Mouse (Mus musculus): ENCODE results near the gene Gm973. TPM values are rescaled to one million over a fixed set of nuclear protein-coding genes. Genes with fewer than 3 reads are reported as not detected.

Gm973 gene
- polyA plus RNA-seq, 1 experiment from 2014 or later: 1.4 TPM

DNA sequence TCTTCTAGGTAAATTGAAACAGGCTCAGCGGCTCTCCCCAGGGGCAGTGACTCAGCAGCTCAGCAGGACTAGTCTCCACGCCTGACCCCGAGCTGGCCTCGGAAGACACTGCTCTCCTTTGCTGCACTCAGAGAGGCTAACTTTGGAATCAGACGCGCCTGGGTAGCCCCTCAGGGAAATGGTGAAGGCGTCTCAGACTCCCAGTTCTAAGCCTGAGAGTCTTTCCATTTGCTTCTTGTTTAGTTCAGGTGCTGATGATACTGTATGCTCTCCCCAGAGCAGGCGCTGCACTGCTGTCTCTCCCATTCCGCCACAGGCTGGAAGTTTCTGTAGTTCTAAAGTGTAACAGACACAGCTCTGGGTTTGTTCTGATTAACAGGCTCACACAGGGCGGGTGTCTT lies 28.4 kb upstream of the Gm973 start:
- peaks cover 3% of the 10 kb centered on the region; the same call in 1 of the 2 replicates for H3K27me3 ChIP-seq (ENCODE audit: control insufficient read depth, insufficient read depth, low read length)
- H3K9ac ChIP-seq (ENCODE audit: low read depth, low read length): peak overlapping the region; percentile 40; the same call in 1 of the 2 replicates
- 9% methylated on average over 10 of the region's 10 CpGs for WGBS
- H3K36me3 ChIP-seq (ENCODE audit: control insufficient read depth, insufficient read depth, low read length): peaks cover 21% of the 10 kb centered on the region
- peak overlapping the region; percentile 87 for H3K4me3 ChIP-seq (ENCODE audit: low read length)
- peaks cover 18% of the 10 kb centered on the region for H3K4me1 ChIP-seq (ENCODE audit: control insufficient read depth, insufficient read depth, low read length)
- ATAC-seq (ENCODE audit: low FRiP score, low TSS enrichment): no peak
- H3K27ac ChIP-seq (ENCODE audit: low read depth, low read length): peak overlapping the region; percentile 24; the same call in 1 of the 2 replicates
- no peaks in the 10 kb centered on the region for H3K9me3 ChIP-seq (ENCODE audit: control insufficient read depth, low read length)
- H3K4me2 ChIP-seq (replicated peaks; ENCODE audit: low read depth, low read length): peak overlapping the region; percentile 34

DNA sequence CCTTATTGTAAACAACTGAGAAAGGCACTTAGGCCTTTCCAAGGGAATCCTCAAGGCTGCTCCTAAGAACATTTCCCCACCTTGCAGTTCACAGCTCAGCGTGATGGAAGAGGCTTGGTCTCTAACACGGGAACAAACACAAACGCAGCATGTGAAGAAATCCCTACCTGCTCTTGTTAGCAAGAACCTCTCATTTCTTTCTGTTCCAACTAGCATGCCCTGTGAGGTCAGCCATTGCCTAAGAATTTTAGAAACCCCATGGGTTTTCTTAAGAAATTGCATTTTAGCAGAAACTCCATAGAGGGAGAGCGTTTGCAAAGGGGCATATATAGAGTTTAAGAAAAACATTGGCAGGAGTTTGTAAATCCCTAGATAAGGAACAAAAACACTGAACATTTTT lies 27.6 kb upstream of the Gm973 start:
- no peaks in the 10 kb centered on the region for H3K27me3 ChIP-seq (ENCODE audit: control insufficient read depth, insufficient read depth, low read length)
- 38% methylated on average over 4 of the region's 4 CpGs for WGBS
- H3K4me3 ChIP-seq (ENCODE audit: low read length): no peak overlapping the region
- peaks cover 18% of the 10 kb centered on the region for H3K4me1 ChIP-seq (ENCODE audit: control insufficient read depth, insufficient read depth, low read length)
- no peak overlapping the region for H3K9ac ChIP-seq (ENCODE audit: low read depth, low read length)
- no peak for ATAC-seq (ENCODE audit: low FRiP score, low TSS enrichment)
- H3K9me3 ChIP-seq (ENCODE audit: control insufficient read depth, low read length): no peaks in the 10 kb centered on the region
- no peak overlapping the region for H3K27ac ChIP-seq (ENCODE audit: low read depth, low read length)
- H3K36me3 ChIP-seq (ENCODE audit: control insufficient read depth, insufficient read depth, low read length): peaks cover 21% of the 10 kb centered on the region
- H3K4me2 ChIP-seq (replicated peaks; ENCODE audit: low read depth, low read length): peak overlapping the region; percentile 34; the same call in 1 of the 2 replicates

- no peaks in the 10 kb centered on the region for H3K27me3 ChIP-seq (ENCODE audit: control insufficient read depth, insufficient read depth, low read length)
- no peak overlapping the region for H3K27ac ChIP-seq (ENCODE audit: low read depth, low read length)
- peaks cover 18% of the 10 kb centered on the region for H3K4me1 ChIP-seq (ENCODE audit: control insufficient read depth, insufficient read depth, low read length)
- no peak overlapping the region for H3K4me2 ChIP-seq (replicated peaks; ENCODE audit: low read depth, low read length)
- H3K4me3 ChIP-seq (ENCODE audit: low read length): no peak overlapping the region
- no peaks in the 10 kb centered on the region for H3K9me3 ChIP-seq (ENCODE audit: control insufficient read depth, low read length)
- no peak for ATAC-seq (ENCODE audit: low FRiP score, low TSS enrichment)
- H3K36me3 ChIP-seq (ENCODE audit: control insufficient read depth, insufficient read depth, low read length): peaks cover 18% of the 10 kb centered on the region
- 49% methylated on average over 4 of the region's 4 CpGs for WGBS
- no peak overlapping the region for H3K9ac ChIP-seq (ENCODE audit: low read depth, low read length)
These were observed 27.1 kb upstream of the Gm973 start for GRCm38 (mm10) chr1:59488991-59489390.

GRCm38 (mm10) chr1:59491517-59491916 lies 24.5 kb upstream of the Gm973 start:
- ATAC-seq (ENCODE audit: low FRiP score, low TSS enrichment): no peak
- H3K9me3 ChIP-seq (ENCODE audit: control insufficient read depth, low read length): no peaks in the 10 kb centered on the region
- H3K4me3 ChIP-seq (ENCODE audit: low read length): no peak overlapping the region
- H3K4me2 ChIP-seq (replicated peaks; ENCODE audit: low read depth, low read length): no peak overlapping the region
- H3K9ac ChIP-seq (ENCODE audit: low read depth, low read length): no peak overlapping the region
- H3K27ac ChIP-seq (ENCODE audit: low read depth, low read length): no peak overlapping the region
- H3K4me1 ChIP-seq (ENCODE audit: control insufficient read depth, insufficient read depth, low read length): peaks cover 12% of the 10 kb centered on the region
- no peaks in the 10 kb centered on the region for H3K27me3 ChIP-seq (ENCODE audit: control insufficient read depth, insufficient read depth, low read length)
- 86% methylated on average over 9 of the region's 9 CpGs for whole genome bisulfite sequencing
- peaks cover 8% of the 10 kb centered on the region; the same call in 1 of the 2 replicates for H3K36me3 ChIP-seq (ENCODE audit: control insufficient read depth, insufficient read depth, low read length)

DNA sequence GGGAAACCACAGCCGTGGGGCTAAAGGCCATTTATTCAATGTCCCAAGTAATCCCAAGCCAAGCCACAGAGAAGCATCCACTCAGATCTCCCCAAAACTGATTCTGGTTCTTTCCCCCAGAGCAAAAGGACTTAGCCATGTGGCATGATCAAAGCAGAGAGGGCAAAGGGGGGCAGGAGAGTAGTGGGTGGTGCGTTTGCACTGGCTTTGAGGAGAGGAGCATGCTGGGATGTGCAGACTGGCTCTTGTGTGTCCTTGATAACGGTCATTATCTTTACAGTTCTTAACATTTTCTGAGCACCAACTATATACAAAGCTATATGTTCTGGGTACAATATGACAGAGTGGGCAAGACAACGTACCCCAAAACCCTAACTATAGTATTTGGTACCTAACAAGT lies 23.6 kb upstream of the Gm973 start:
- Histone ChIP-seq H3K4me2 (replicated peaks; ENCODE audit: low read depth, low read length) (no peak overlapping the region), H3K27ac (ENCODE audit: low read depth, low read length) (no peak overlapping the region), H3K36me3 (ENCODE audit: control insufficient read depth, insufficient read depth, low read length) (0 out of 2 replicates have a peak, but pooled peaks cover 8% of the 10 kb centered on the region), H3K9ac (ENCODE audit: low read depth, low read length) (no peak overlapping the region), H3K9me3 (ENCODE audit: control insufficient read depth, low read length) (no peaks in the 10 kb centered on the region), H3K4me3 (ENCODE audit: low read length) (no peak overlapping the region), H3K27me3 (ENCODE audit: control insufficient read depth, insufficient read depth, low read length) (no peaks in the 10 kb centered on the region), H3K4me1 (ENCODE audit: control insufficient read depth, insufficient read depth, low read length) (peaks cover 5% of the 10 kb centered on the region; the same call in 1 of the 2 replicates)
- 79% methylated on average over 4 of the region's 4 CpGs for WGBS
- ATAC-seq (ENCODE audit: low FRiP score, low TSS enrichment): no peak

DNA sequence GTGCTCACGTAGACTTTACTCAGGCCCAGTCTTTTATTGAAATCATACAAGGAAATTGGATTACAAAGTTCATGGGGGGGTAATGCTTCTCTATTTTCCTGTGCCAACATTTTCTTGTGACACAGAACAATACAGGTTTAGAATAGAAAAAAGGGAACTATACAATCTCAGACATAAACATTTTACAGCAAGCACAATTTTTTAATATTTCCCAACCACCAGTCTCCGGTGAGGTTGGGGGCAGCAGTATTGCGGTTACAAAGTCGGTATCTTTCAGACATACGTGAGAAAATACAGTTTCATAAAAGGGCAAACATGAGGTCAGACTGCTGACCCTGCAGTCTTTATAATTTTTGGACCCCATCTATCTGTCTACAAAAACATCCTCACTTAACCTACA lies 20.1 kb upstream of the Gm973 start:
- WGBS: 93% methylated on average over 5 of the region's 5 CpGs
- H3K4me3 ChIP-seq (ENCODE audit: low read length): no peak overlapping the region
- no peak overlapping the region for H3K4me2 ChIP-seq (replicated peaks; ENCODE audit: low read depth, low read length)
- 0 out of 2 replicates have a peak, but pooled peaks cover 2% of the 10 kb centered on the region for H3K36me3 ChIP-seq (ENCODE audit: control insufficient read depth, insufficient read depth, low read length)
- H3K27me3 ChIP-seq (ENCODE audit: control insufficient read depth, insufficient read depth, low read length): no peaks in the 10 kb centered on the region
- H3K9me3 ChIP-seq (ENCODE audit: control insufficient read depth, low read length): no peaks in the 10 kb centered on the region
- H3K27ac ChIP-seq (ENCODE audit: low read depth, low read length): no peak overlapping the region
- no peak overlapping the region for H3K9ac ChIP-seq (ENCODE audit: low read depth, low read length)
- H3K4me1 ChIP-seq (ENCODE audit: control insufficient read depth, insufficient read depth, low read length): no peaks in the 10 kb centered on the region
- ATAC-seq (ENCODE audit: low FRiP score, low TSS enrichment): no peak

- no peaks in the 10 kb centered on the region for H3K36me3 ChIP-seq (ENCODE audit: control insufficient read depth, insufficient read depth, low read length)
- H3K4me3 ChIP-seq (ENCODE audit: low read length): no peak overlapping the region
- H3K4me2 ChIP-seq (replicated peaks; ENCODE audit: low read depth, low read length): no peak overlapping the region
- H3K9ac ChIP-seq (ENCODE audit: low read depth, low read length): no peak overlapping the region
- WGBS: 72% methylated on average over 6 of the region's 6 CpGs
- no peaks in the 10 kb centered on the region for H3K9me3 ChIP-seq (ENCODE audit: control insufficient read depth, low read length)
- no peaks in the 10 kb centered on the region for H3K27me3 ChIP-seq (ENCODE audit: control insufficient read depth, insufficient read depth, low read length)
- no peak for ATAC-seq (ENCODE audit: low FRiP score, low TSS enrichment)
- no peaks in the 10 kb centered on the region for H3K4me1 ChIP-seq (ENCODE audit: control insufficient read depth, insufficient read depth, low read length)
- H3K27ac ChIP-seq (ENCODE audit: low read depth, low read length): no peak overlapping the region
These were observed 18.1 kb upstream of the Gm973 start for GRCm38 (mm10) chr1:59497741-59498613.

- no peak overlapping the region for H3K4me2 ChIP-seq (replicated peaks; ENCODE audit: low read depth, low read length)
- H3K4me1 ChIP-seq (ENCODE audit: control insufficient read depth, insufficient read depth, low read length): 0 out of 2 replicates have a peak, but pooled peaks cover 5% of the 10 kb centered on the region
- ATAC-seq (ENCODE audit: low FRiP score, low TSS enrichment): no peak
- no peaks in the 10 kb centered on the region for H3K36me3 ChIP-seq (ENCODE audit: control insufficient read depth, insufficient read depth, low read length)
- no peak overlapping the region for H3K4me3 ChIP-seq (ENCODE audit: low read length)
- H3K27me3 ChIP-seq (ENCODE audit: control insufficient read depth, insufficient read depth, low read length): no peaks in the 10 kb centered on the region
- H3K9me3 ChIP-seq (ENCODE audit: control insufficient read depth, low read length): no peaks in the 10 kb centered on the region
- no peak overlapping the region for H3K9ac ChIP-seq (ENCODE audit: low read depth, low read length)
- 82% methylated on average over 3 of the region's 3 CpGs for WGBS
- no peak overlapping the region for H3K27ac ChIP-seq (ENCODE audit: low read depth, low read length)
These were observed 16.7 kb upstream of the Gm973 start for GRCm38 (mm10) chr1:59499327-59499726.

- H3K9ac ChIP-seq (ENCODE audit: low read depth, low read length): no peak overlapping the region
- WGBS: 68% methylated on average over 2 of the region's 2 CpGs
- no peak for ATAC-seq (ENCODE audit: low FRiP score, low TSS enrichment)
These were observed 13.7 kb upstream of the Gm973 start for GRCm38 (mm10) chr1:59502355-59502754.

More at GRCm38 (mm10) chr1:59502355-59502754, 13.7 kb upstream of the Gm973 start:
- Histone ChIP-seq H3K36me3 (ENCODE audit: control insufficient read depth, insufficient read depth, low read length) (no peaks in the 10 kb centered on the region), H3K27ac (ENCODE audit: low read depth, low read length) (no peak overlapping the region), H3K4me2 (replicated peaks; ENCODE audit: low read depth, low read length) (no peak overlapping the region), H3K4me1 (ENCODE audit: control insufficient read depth, insufficient read depth, low read length) (0 out of 2 replicates have a peak, but pooled peaks cover 5% of the 10 kb centered on the region), H3K27me3 (ENCODE audit: control insufficient read depth, insufficient read depth, low read length) (no peaks in the 10 kb centered on the region), H3K4me3 (ENCODE audit: low read length) (no peak overlapping the region), H3K9me3 (ENCODE audit: control insufficient read depth, low read length) (no peaks in the 10 kb centered on the region)
